Mouse (Mus musculus): ENCODE data around the gene Ccnjl. TPM values are rescaled to one million over a fixed set of nuclear protein-coding genes. Genes with fewer than 3 reads are reported as not detected.

The Ccnjl gene
- polyA plus RNA-seq, 1 experiment from 2014 or later, result 34.8 TPM

- 80% methylated on average over 7 of the region's 7 CpGs for WGBS
- peaks cover 18% of the 10 kb centered on the region for H3K4me1 ChIP-seq
- no peak overlapping the region for H3K4me3 ChIP-seq
- H3K27me3 ChIP-seq (ENCODE audit: poor library complexity, severe bottlenecking), result no peaks in the 10 kb centered on the region
- H3K27ac ChIP-seq, result 0 out of 2 replicates have a peak overlapping the region, but pooled peaks have one; percentile 40
- no peaks in the 10 kb centered on the region for H3K36me3 ChIP-seq (replicated peaks)
- no peak for DNase-seq (ENCODE audit: extremely low spot score, low spot score)
- peaks cover 3% of the 10 kb centered on the region; the same call in 1 of the 2 replicates for H3K9me3 ChIP-seq
Measured at GRCm38 (mm10) chr11:43618403-43618802, 89.8 kb downstream of the Ccnjl start.

DNA sequence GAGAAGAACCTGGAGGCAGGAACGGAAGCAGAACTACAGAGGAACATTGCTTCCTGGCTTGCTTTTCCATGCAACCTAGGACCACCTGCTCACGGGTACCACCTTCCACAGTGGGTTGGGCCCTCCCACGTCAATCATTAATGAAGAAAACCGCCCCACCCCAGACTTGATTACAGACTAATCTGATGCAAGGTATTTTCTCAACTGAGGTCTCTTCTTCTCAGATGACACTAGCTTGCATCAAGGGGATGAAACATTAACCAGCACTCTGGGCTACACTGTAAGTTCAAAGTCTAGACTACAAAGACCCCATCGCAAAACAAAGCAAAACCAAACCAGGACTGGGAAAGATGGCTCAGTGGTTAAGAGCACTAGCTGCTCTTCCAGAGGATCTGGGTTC lies 93.2 kb downstream of the Ccnjl start:
- Histone ChIP-seq H3K27ac (no peak overlapping the region), H3K4me3 (no peak overlapping the region), H3K4me1 (peaks cover 28% of the 10 kb centered on the region), H3K9me3 (no peaks in the 10 kb centered on the region), H3K27me3 (ENCODE audit: poor library complexity, severe bottlenecking) (no peaks in the 10 kb centered on the region), H3K36me3 (replicated peaks) (no peaks in the 10 kb centered on the region)
- DNase-seq (ENCODE audit: extremely low spot score, low spot score), result no peak
- 87% methylated on average over 5 of the region's 5 CpGs for WGBS

- Histone ChIP-seq H3K4me3 (no peak overlapping the region), H3K27ac (no peak overlapping the region), H3K4me1 (peaks cover 18% of the 10 kb centered on the region), H3K9me3 (no peaks in the 10 kb centered on the region), H3K27me3 (ENCODE audit: poor library complexity, severe bottlenecking) (0 out of 2 replicates have a peak, but pooled peaks cover 4% of the 10 kb centered on the region), H3K36me3 (replicated peaks) (no peaks in the 10 kb centered on the region)
- 95% methylated on average over 1 of the region's 1 CpGs for WGBS
- DNase-seq (ENCODE audit: extremely low spot score, low spot score), result no peak
Measured at GRCm38 (mm10) chr11:43624341-43624740, 95.8 kb downstream of the Ccnjl start.

- H3K9me3 ChIP-seq, result no peaks in the 10 kb centered on the region
- H3K4me3 ChIP-seq, result peak overlapping the region; percentile 35
- DNase-seq (ENCODE audit: extremely low spot score, low spot score), result no peak
- 0 out of 2 replicates have a peak, but pooled peaks cover 4% of the 10 kb centered on the region for H3K27me3 ChIP-seq (ENCODE audit: poor library complexity, severe bottlenecking)
- H3K4me1 ChIP-seq, result peaks cover 18% of the 10 kb centered on the region
- peak overlapping the region; percentile 51 for H3K27ac ChIP-seq
- no peaks in the 10 kb centered on the region for H3K36me3 ChIP-seq (replicated peaks)
- WGBS, result 6% methylated on average over 12 of the region's 12 CpGs
Measured at GRCm38 (mm10) chr11:43626300-43626926, 97.8 kb downstream of the Ccnjl start.

- Histone ChIP-seq H3K4me3 (peak overlapping the region; percentile 35), H3K27me3 (ENCODE audit: poor library complexity, severe bottlenecking) (0 out of 2 replicates have a peak, but pooled peaks cover 4% of the 10 kb centered on the region), H3K27ac (peak overlapping the region; percentile 51), H3K36me3 (replicated peaks) (no peaks in the 10 kb centered on the region), H3K9me3 (no peaks in the 10 kb centered on the region), H3K4me1 (peaks cover 18% of the 10 kb centered on the region)
- 35% methylated on average over 18 of the region's 18 CpGs for WGBS
- DNase-seq (ENCODE audit: extremely low spot score, low spot score), result no peak
Measured at GRCm38 (mm10) chr11:43626927-43627645, 98.5 kb downstream of the Ccnjl start.

GRCm38 (mm10) chr11:43631645-43632044 lies 103.1 kb downstream of the Ccnjl start:
- H3K27me3 ChIP-seq (ENCODE audit: poor library complexity, severe bottlenecking), result 0 out of 2 replicates have a peak, but pooled peaks cover 4% of the 10 kb centered on the region
- H3K4me1 ChIP-seq, result peaks cover 29% of the 10 kb centered on the region
- H3K36me3 ChIP-seq (replicated peaks), result no peaks in the 10 kb centered on the region
- H3K9me3 ChIP-seq, result no peaks in the 10 kb centered on the region; the same call in 1 of the 2 replicates
- H3K27ac ChIP-seq, result no peak overlapping the region
- WGBS, result 91% methylated on average over 9 of the region's 9 CpGs
- no peak overlapping the region for H3K4me3 ChIP-seq
- DNase-seq (ENCODE audit: extremely low spot score, low spot score), result no peak

DNA sequence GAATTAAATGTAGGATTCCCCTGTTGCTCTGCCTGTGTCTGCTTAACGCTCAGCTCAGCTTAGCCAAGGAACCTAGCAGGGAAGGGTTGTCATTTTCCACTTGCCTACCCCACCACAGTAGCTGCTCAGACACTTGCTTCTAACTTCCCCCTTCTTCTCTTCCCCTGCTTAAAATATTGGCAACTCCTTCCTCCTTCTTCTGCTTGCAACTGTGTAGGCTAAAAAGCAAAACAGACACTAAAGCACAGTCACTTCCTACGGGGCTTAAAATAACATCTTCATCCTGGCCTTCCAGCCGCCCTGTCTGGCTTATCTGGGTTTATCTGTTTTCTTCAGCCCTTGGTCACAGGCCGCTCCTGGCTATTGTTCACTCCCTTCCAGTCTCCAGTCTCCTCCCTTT lies 104.0 kb downstream of the Ccnjl start:
- WGBS, result 59% methylated on average over 4 of the region's 4 CpGs
- 0 out of 2 replicates have a peak, but pooled peaks cover 4% of the 10 kb centered on the region for H3K27me3 ChIP-seq (ENCODE audit: poor library complexity, severe bottlenecking)
- peaks cover 21% of the 10 kb centered on the region for H3K4me1 ChIP-seq
- no peak overlapping the region for H3K4me3 ChIP-seq
- no peaks in the 10 kb centered on the region; the same call in 1 of the 2 replicates for H3K9me3 ChIP-seq
- peak overlapping the region; percentile 1; the same call in 1 of the 2 replicates for H3K27ac ChIP-seq
- no peaks in the 10 kb centered on the region for H3K36me3 ChIP-seq (replicated peaks)
- DNase-seq (ENCODE audit: extremely low spot score, low spot score), result no peak

- H3K27me3 ChIP-seq (ENCODE audit: poor library complexity, severe bottlenecking), result 0 out of 2 replicates have a peak, but pooled peaks cover under 1% of the 10 kb centered on the region
- no peaks in the 10 kb centered on the region; the same call in 1 of the 2 replicates for H3K9me3 ChIP-seq
- no peak for DNase-seq (ENCODE audit: extremely low spot score, low spot score)
- WGBS, result 76% methylated on average over 6 of the region's 6 CpGs
- H3K4me1 ChIP-seq, result peaks cover 21% of the 10 kb centered on the region
- H3K27ac ChIP-seq, result peak overlapping the region; percentile 74
- H3K36me3 ChIP-seq (replicated peaks), result no peaks in the 10 kb centered on the region
- no peak overlapping the region for H3K4me3 ChIP-seq
Measured at GRCm38 (mm10) chr11:43633165-43633564, 104.6 kb downstream of the Ccnjl start.

DNA sequence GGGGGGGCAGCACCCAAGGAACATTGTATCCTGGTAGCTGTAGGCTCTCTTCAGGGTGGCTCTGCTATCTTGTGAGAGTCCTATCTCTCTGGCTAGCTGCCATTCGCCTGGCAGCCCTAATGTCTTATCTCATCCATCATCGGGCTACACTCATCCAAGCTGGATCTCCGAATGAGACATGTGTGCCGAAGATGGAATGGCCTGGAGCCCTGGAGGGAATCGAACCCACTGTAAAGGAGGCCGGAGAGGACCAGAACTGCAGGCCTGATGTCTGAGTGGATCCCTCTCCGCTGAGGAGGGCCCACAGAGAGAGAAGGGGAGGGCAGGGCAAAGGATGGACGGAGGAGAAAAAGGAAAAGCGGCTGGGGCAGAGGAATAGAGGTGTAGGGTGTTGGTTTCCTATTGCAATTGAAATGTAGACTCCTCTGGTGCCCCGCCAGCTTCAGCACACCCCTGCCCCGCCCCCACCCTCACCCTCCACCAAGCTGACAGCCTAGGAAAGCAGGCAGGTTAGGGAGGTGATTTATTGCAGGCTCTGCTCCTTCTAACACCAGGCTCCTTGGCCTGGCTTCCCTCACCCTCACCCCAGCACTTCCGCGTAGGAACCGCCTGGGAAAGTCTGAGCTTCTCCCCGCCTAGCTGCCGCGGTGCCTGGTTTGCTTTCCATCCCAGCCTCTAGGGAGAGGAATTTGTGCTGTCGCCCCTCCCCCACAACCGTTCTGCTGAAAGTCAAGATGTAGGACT lies 105.2 kb downstream of the Ccnjl start:
- H3K4me3 ChIP-seq, result peak overlapping the region; percentile 11
- H3K9me3 ChIP-seq, result no peaks in the 10 kb centered on the region; the same call in 1 of the 2 replicates
- WGBS, result 31% methylated on average over 19 of the region's 19 CpGs
- no peaks in the 10 kb centered on the region for H3K36me3 ChIP-seq (replicated peaks)
- H3K4me1 ChIP-seq, result peaks cover 21% of the 10 kb centered on the region
- H3K27ac ChIP-seq, result peak overlapping the region; percentile 74
- DNase-seq (ENCODE audit: extremely low spot score, low spot score), result peak; percentile 61
- H3K27me3 ChIP-seq (ENCODE audit: poor library complexity, severe bottlenecking), result no peaks in the 10 kb centered on the region

Other genes with a start within 250 kb of the Ccnjl start
- gene Pttg1, start 102.5 kb upstream of the Ccnjl start, polyA plus RNA-seq (2016; fragmentation: Nextera tagmentation; extraction: Ambion mirVana), result 83.0 and 84.6 TPM in 2 replicates
- gene Slu7, start 95.0 kb upstream of the Ccnjl start, polyA plus RNA-seq (2016; fragmentation: Nextera tagmentation; extraction: Ambion mirVana), result 52.0 and 53.7 TPM in 2 replicates
- 0.71 and 1.2 TPM in 2 replicates for gene C1qtnf2, start 54.5 kb upstream of the Ccnjl start, polyA plus RNA-seq (2016; fragmentation: Nextera tagmentation; extraction: Ambion mirVana)
- 10.7 and 11.2 TPM in 2 replicates for gene 4933415A04Rik, start 58.3 kb downstream of the Ccnjl start, polyA plus RNA-seq (2016; fragmentation: Nextera tagmentation; extraction: Ambion mirVana)
- not detected in 2 replicates for gene Fabp6, start 72.8 kb downstream of the Ccnjl start, polyA plus RNA-seq (2016; fragmentation: Nextera tagmentation; extraction: Ambion mirVana)
- gene Pwwp2a, start 153.2 kb downstream of the Ccnjl start, polyA plus RNA-seq (2016; fragmentation: Nextera tagmentation; extraction: Ambion mirVana), result 24.7 and 25.5 TPM in 2 replicates
- 78.3 and 80.9 TPM in 2 replicates for gene Ttc1, start 219.2 kb downstream of the Ccnjl start, polyA plus RNA-seq (2016; fragmentation: Nextera tagmentation; extraction: Ambion mirVana)